Mouse (Mus musculus) liver, embryonic 16.5 days (tissue): ENCODE measurements around the gene Ncstn. TPM values are rescaled to one million over a fixed set of nuclear protein-coding genes. Genes with fewer than 3 reads are reported as not detected.

Experiments used
- ATAC-seq: fragments of 200-750 bp; cut with Nextera tagmentation; 2 replicates; pipeline ENCODE4 v1.8.0; 2017; ENCODE audit warnings: low read depth, mild to moderate bottlenecking, moderate number of reproducible peaks, moderate library complexity
- H3K27ac ChIP-seq: fragments of 300-500 bp; sonication (generic); 2 replicates; pipeline ENCODE4 v1.5.1; 2014; ENCODE audit warnings: mild to moderate bottlenecking, low read length
- H3K27me3 ChIP-seq: fragments of 300-500 bp; sonication (generic); 2 replicates; pipeline ENCODE4 v1.6.1; 2014; ENCODE audit warnings: low read depth, low read length, mixed read lengths; ENCODE audit not compliant: control insufficient read depth, insufficient read depth
- H3K36me3 ChIP-seq: fragments of 300-500 bp; sonication (generic); 2 replicates; pipeline ENCODE4 v1.6.1; 2014; ENCODE audit warnings: mild to moderate bottlenecking; ENCODE audit not compliant: control insufficient read depth, insufficient read depth
- H3K4me1 ChIP-seq: fragments of 300-500 bp; sonication (generic); 2 replicates; pipeline ENCODE4 v1.6.1; 2014; ENCODE audit warnings: low read depth, low read length, mixed read lengths; ENCODE audit not compliant: control insufficient read depth
- H3K4me2 ChIP-seq: fragments of 300-500 bp; sonication (generic); 2 replicates; pipeline ENCODE4 v1.6.1; 2014; ENCODE audit warnings: low read depth, low read length, mixed read lengths
- H3K4me3 ChIP-seq: fragments of 300-500 bp; sonication (generic); 2 replicates; pipeline ENCODE4 v1.5.1; 2014; ENCODE audit warnings: low read depth, mild to moderate bottlenecking, low read length
- H3K9ac ChIP-seq: fragments of 300-500 bp; sonication (generic); 2 replicates; pipeline ENCODE4 v1.6.1; 2014; ENCODE audit warnings: low read depth, low read length
- H3K9me3 ChIP-seq: fragments of 300-500 bp; sonication (generic); replicated peaks from 2 replicates; pipeline ENCODE4 v1.6.1; 2016; ENCODE audit warnings: low read length; ENCODE audit not compliant: control insufficient read depth
- WGBS: fragments of 180-500 bp; shearing (Covaris S2); extraction: QIAGEN DNeasy Blood & Tissue Kit; methylation state at CpG from one replicate; pipeline ENCODE4 v1.1.7; 2014; ENCODE audit not compliant: insufficient replicate concordance; 5-methylcytosine and 5-hydroxymethylcytosine counted together
- polyA plus RNA-seq: library from polyadenylated mRNA; unstranded; fragments of >200 nt; fragmentation: Nextera tagmentation; extraction: Ambion mirVana; gene quantifications from 2 replicates; pipeline ENCODE4 v1.2.1, GENCODE M21; 2015

The Ncstn gene
- polyA plus RNA-seq, 1 experiment from 2014 or later = 42.9 TPM

DNA sequence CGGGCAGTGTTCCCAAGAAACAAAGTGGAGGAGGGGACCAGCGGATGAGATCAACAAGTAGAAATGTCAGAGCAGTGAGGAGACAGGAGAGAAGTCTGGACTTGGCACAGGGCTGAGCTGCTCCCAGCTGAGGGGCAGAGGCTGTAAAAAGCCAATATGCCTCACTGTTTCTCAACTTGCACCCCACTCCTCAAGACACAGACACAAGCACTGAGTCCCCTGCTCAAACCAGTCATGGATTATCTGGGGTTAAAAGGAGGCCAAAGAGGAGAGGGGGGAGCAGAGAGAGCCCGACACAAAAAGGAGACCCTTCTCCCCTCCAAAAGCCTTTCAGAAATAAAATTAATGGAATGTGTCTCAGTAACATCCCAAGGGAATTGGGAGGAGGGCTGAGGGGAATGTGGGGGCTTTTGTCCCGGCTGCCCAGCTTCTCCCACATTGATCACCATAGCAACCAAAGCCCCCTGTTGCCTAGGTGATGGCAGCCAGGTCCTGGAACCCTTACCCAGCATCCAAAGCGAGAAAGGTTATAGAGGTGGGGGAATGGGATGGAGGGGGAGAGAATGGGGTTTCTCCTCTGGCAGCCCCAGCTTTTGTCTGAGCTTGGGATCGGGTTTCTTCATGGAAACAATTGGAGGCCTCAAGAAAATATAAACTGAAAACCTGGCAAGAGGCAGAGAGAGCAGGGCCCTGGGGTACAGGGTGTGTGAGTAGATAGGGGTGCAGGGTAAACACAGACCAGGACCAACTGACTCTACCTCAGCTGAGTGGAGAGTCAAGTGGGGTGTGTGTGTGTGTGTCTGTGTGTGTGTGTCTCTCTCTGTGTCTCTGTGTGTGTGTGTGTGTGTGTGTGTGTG is 65.7 kb downstream of the Ncstn start:
- ATAC-seq = no peak
- no peaks in the 10 kb centered on the region for H3K4me1 ChIP-seq

DNA sequence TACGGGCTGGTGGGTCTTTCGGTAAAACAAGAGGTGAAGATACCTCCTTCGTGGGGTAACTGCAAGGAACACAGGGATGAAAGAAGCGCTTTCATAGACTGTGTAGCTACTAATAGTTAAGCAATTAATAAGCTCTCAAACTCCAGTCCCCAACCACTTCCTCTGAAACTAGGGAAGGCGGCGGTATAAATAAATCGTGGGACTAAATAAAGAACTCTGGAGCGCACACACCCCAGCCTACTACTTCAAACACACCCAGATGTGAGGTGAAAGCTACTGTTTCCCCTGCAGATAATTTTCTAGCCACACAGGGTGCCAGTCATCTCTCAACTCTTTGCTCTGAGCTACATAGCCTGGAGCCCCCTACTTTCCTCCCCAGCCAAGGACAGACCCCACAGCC is 66.6 kb downstream of the Ncstn start:
- H3K9ac ChIP-seq = no peak overlapping the region
- no peaks in the 10 kb centered on the region for H3K27me3 ChIP-seq
- H3K36me3 ChIP-seq = no peaks in the 10 kb centered on the region
- H3K4me1 ChIP-seq = no peaks in the 10 kb centered on the region
- no peaks in the 10 kb centered on the region for H3K9me3 ChIP-seq
- no peak overlapping the region for H3K4me2 ChIP-seq
- no peak overlapping the region for H3K27ac ChIP-seq
- WGBS = 46% methylated on average over 8 of the region's 8 CpGs
- no peak for ATAC-seq
- no peak overlapping the region for H3K4me3 ChIP-seq

More for the DNA sequence above, 65.7 kb downstream of the Ncstn start:
- Histone ChIP-seq H3K36me3 (no peaks in the 10 kb centered on the region), H3K27ac (no peak overlapping the region), H3K9ac (no peak overlapping the region), H3K4me3 (no peak overlapping the region), H3K27me3 (no peaks in the 10 kb centered on the region), H3K9me3 (no peaks in the 10 kb centered on the region), H3K4me2 (no peak overlapping the region)
- 51% methylated on average over 6 of the region's 6 CpGs for WGBS

Other genes with a start within 250 kb of the Ncstn start
- gene Cd84, start 243.1 kb downstream of the Ncstn start, polyA plus RNA-seq = 6.4 and 7.3 TPM in 2 replicates
- gene Gm10521, start 187.1 kb downstream of the Ncstn start, polyA plus RNA-seq = 0.05 TPM in 1 of 2 replicates, not detected in the other
- gene Slamf6, start 165.3 kb downstream of the Ncstn start, polyA plus RNA-seq = 4.1 and 5.0 TPM in 2 replicates
- 0.41 and 0.57 TPM in 2 replicates for gene Vangl2, start 54.4 kb downstream of the Ncstn start, polyA plus RNA-seq
- not detected in 2 replicates for gene Nhlh1, start 25.2 kb downstream of the Ncstn start, polyA plus RNA-seq
- 75.9 and 82.2 TPM in 2 replicates for gene Copa, start 266 bp downstream of the Ncstn start, polyA plus RNA-seq
- gene Pex19, start 44.0 kb upstream of the Ncstn start, polyA plus RNA-seq = 42.4 and 43.9 TPM in 2 replicates
- gene Dcaf8, start 65.3 kb upstream of the Ncstn start, polyA plus RNA-seq = 61.2 and 61.3 TPM in 2 replicates
- gene Pea15a, start 124.0 kb upstream of the Ncstn start, polyA plus RNA-seq = 20.6 and 21.5 TPM in 2 replicates
- 2.6 and 7.5 TPM in 2 replicates for gene Casq1, start 137.1 kb upstream of the Ncstn start, polyA plus RNA-seq
- not detected in 2 replicates for gene Atp1a4, start 175.6 kb upstream of the Ncstn start, polyA plus RNA-seq
- 16.8 and 20.6 TPM in 2 replicates for gene Igsf8, start 178.8 kb upstream of the Ncstn start, polyA plus RNA-seq
- 0.20 and 0.52 TPM in 2 replicates for gene Atp1a2, start 215.3 kb upstream of the Ncstn start, polyA plus RNA-seq
- gene Kcnj9, start 246.5 kb upstream of the Ncstn start, polyA plus RNA-seq = 0.04 and 0.09 TPM in 2 replicates